Comparison of ENCODE assay signal across 12 mouse cellular contexts in the genomic region with DNA sequence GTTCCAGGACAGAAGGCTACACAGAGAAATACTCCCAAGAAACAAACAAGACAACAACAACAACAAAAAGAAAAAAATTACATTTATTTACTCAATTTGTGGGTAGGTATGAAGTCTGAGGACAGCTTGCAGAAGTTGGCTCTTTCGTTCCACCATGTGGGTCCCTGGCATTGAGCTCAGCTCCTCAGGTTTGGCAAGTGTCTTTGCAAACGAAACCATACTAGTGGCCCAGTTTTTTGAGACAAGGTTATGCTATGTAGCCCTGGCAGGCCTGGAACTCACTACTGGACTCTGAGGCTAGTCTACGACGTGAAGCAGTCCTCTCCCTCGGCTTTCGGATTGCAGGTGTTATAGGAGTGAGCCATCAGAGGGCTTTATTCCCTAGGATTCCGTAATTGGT. TPM values are rescaled to one million over a fixed set of nuclear protein-coding genes. Genes with fewer than 3 reads are reported as not detected.
DNase-seq lines count a peak whose midpoint lies in the region; ATAC-seq and TF ChIP-seq lines count a peak whose summit lies in the region.
"Had no signal": no experiment of that assay in that cellular context is flagged by ENCODE, and none has a peak within 500 bp of the region (broad histone marks: within the 10 kb centered on the region; RNA-seq: fewer than 3 reads in every experiment).

No protein-coding gene starts in this region.

- DNase-seq in cerebellum, postnatal 10 days = peak; percentile 65 to 67
- DNase-seq in cerebellum, adult 18-20 months = no peak
- no peak for DNase-seq in intestine, embryonic 14.5 days (ENCODE audit: low spot score)
- no peak for DNase-seq in lung, postnatal 14 days
- DNase-seq in ovary, postnatal 36 days (ENCODE audit: low spot score) = no peak
- DNase-seq: thymus, postnatal 4 days had no signal

- whole genome bisulfite sequencing in intestine, embryonic 14.5 days = 50% methylated on average over 7 of the region's 7 CpGs
- WGBS in intestine, postnatal 0 days = 63% methylated on average over 7 of the region's 7 CpGs
- WGBS in lung, embryonic 16.5 days = 37% methylated on average over 7 of the region's 7 CpGs

- no peak for TF ChIP-seq CTCF in intestine, postnatal 0 days (IDR thresholded peaks at IDR 0.05; ENCODE audit: low read depth)

- peaks cover 20% of the 10 kb centered on the region for H3K4me1 ChIP-seq in intestine, embryonic 14.5 days (replicated peaks; ENCODE audit: control insufficient read depth, insufficient read depth, low read length)
- H3K4me1 ChIP-seq in intestine, postnatal 0 days (replicated peaks; ENCODE audit: control insufficient read depth, insufficient read depth, low read length) = peaks cover 7% of the 10 kb centered on the region; the same call in 1 of the 2 replicates
- H3K4me1 ChIP-seq in lung, embryonic 16.5 days (replicated peaks; ENCODE audit: control insufficient read depth, insufficient read depth, low read length) = peaks cover 22% of the 10 kb centered on the region

- no peak overlapping the region for H3K9ac ChIP-seq in intestine, embryonic 14.5 days (ENCODE audit: low read length)
- H3K9ac ChIP-seq in intestine, postnatal 0 days (ENCODE audit: low read depth, low read length) = no peak overlapping the region
- H3K9ac ChIP-seq in lung, embryonic 16.5 days (ENCODE audit: low read length) = 0 out of 2 replicates have a peak overlapping the region, but pooled peaks have one; percentile 6
- H3K9ac ChIP-seq: lung, embryonic 15.5 days had no signal

- no peak overlapping the region for H3K4me3 ChIP-seq in intestine, embryonic 14.5 days (ENCODE audit: low read depth, low read length)
- no peak overlapping the region for H3K4me3 ChIP-seq in intestine, postnatal 0 days (ENCODE audit: low read depth, low read length)
- H3K4me3 ChIP-seq in lung, embryonic 16.5 days (ENCODE audit: low read length) = no peak overlapping the region
- H3K4me3 ChIP-seq in myocyte = no peak overlapping the region
- H3K4me3 ChIP-seq: lung, embryonic 15.5 days; midbrain, embryonic 10.5 days had no signal

- H3K4me2 ChIP-seq in intestine, embryonic 14.5 days (ENCODE audit: low read length) = 0 out of 2 replicates have a peak overlapping the region, but pooled peaks have one; percentile 8
- H3K4me2 ChIP-seq in intestine, postnatal 0 days (replicated peaks; ENCODE audit: low read depth) = no peak overlapping the region
- H3K4me2 ChIP-seq in lung, embryonic 16.5 days (ENCODE audit: low read depth, low read length) = no peak overlapping the region
- peak overlapping the region; percentile 57 for H3K4me2 ChIP-seq in myocyte (ENCODE audit: low read depth)

- H3K27ac ChIP-seq in intestine, embryonic 14.5 days (ENCODE audit: low read depth) = no peak overlapping the region
- H3K27ac ChIP-seq in intestine, postnatal 0 days (ENCODE audit: low read depth, low read length) = no peak overlapping the region
- peak overlapping the region; percentile 18; the same call in 1 of the 2 replicates for H3K27ac ChIP-seq in lung, embryonic 16.5 days (ENCODE audit: low read length)
- H3K27ac ChIP-seq: hindbrain, postnatal 0 days; midbrain, embryonic 10.5 days had no signal

- H3K27me3 ChIP-seq in intestine, embryonic 14.5 days (replicated peaks; ENCODE audit: control insufficient read depth, insufficient read depth, low read length) = no peaks in the 10 kb centered on the region
- no peaks in the 10 kb centered on the region for H3K27me3 ChIP-seq in intestine, postnatal 0 days (replicated peaks; ENCODE audit: control insufficient read depth, insufficient read depth, low read length)
- no peaks in the 10 kb centered on the region for H3K27me3 ChIP-seq in lung, embryonic 16.5 days (ENCODE audit: control insufficient read depth, insufficient read depth, low read depth, low read length)
- H3K27me3 ChIP-seq in myocyte (ENCODE audit: control insufficient read depth, insufficient read depth, insufficient read length) = no peaks in the 10 kb centered on the region
- H3K27me3 ChIP-seq: lung, embryonic 15.5 days had no signal

- no peak overlapping the region for H3ac ChIP-seq in myocyte (ENCODE audit: control insufficient read depth, insufficient read length)

- no peaks in the 10 kb centered on the region for H3K36me3 ChIP-seq in intestine, embryonic 14.5 days (ENCODE audit: control insufficient read depth, insufficient read depth, low read length)
- no peaks in the 10 kb centered on the region for H3K36me3 ChIP-seq in intestine, postnatal 0 days (ENCODE audit: control insufficient read depth, insufficient read depth)
- no peaks in the 10 kb centered on the region for H3K36me3 ChIP-seq in lung, embryonic 16.5 days (ENCODE audit: control insufficient read depth, insufficient read depth, low read length)
- H3K36me3 ChIP-seq in myocyte (ENCODE audit: control insufficient read depth, insufficient read depth) = no peaks in the 10 kb centered on the region
- H3K36me3 ChIP-seq: lung, embryonic 15.5 days; midbrain, embryonic 10.5 days had no signal

- H3K79me2 ChIP-seq in myocyte (ENCODE audit: control insufficient read depth, insufficient read depth) = no peaks in the 10 kb centered on the region

- no peaks in the 10 kb centered on the region for H3K9me3 ChIP-seq in intestine, embryonic 14.5 days (ENCODE audit: control insufficient read depth, low read length)
- no peaks in the 10 kb centered on the region for H3K9me3 ChIP-seq in intestine, postnatal 0 days (ENCODE audit: control insufficient read depth)
- H3K9me3 ChIP-seq in lung, embryonic 16.5 days (ENCODE audit: control insufficient read depth, low read length) = 0 out of 2 replicates have a peak, but pooled peaks cover 3% of the 10 kb centered on the region
- H3K9me3 ChIP-seq: lung, embryonic 15.5 days; midbrain, embryonic 10.5 days had no signal

- no peak for ATAC-seq in intestine, embryonic 14.5 days (replicated peaks; ENCODE audit: low FRiP score, low TSS enrichment, low read depth)
- no peak for ATAC-seq in intestine, postnatal 0 days
- ATAC-seq in lung, embryonic 16.5 days (ENCODE audit: low read depth) = no peak

- TF ChIP-seq POLR2A in myocyte (IDR thresholded peaks at IDR 0.05; ENCODE audit: insufficient read length, low read depth) = no peak

TF ChIP-seq in myocyte, 11 proteins besides CTCF, POLR2A, EP300 and RAD21:
- TF ChIP-seq TCF3 (IDR thresholded peaks at IDR 0.05; ENCODE audit: insufficient read length, low read depth) = no peak
- no peak for TF ChIP-seq SRF (IDR thresholded peaks at IDR 0.05; ENCODE audit: control insufficient read depth, insufficient read length, low read depth)
- no peak for TF ChIP-seq E2F4 (IDR thresholded peaks at IDR 0.05; ENCODE audit: insufficient read depth)
- TF ChIP-seq TCF12 (IDR thresholded peaks at IDR 0.05; ENCODE audit: insufficient read depth, poor library complexity, severe bottlenecking) = no peak
- no peak for TF ChIP-seq USF1 (IDR thresholded peaks at IDR 0.05; ENCODE audit: low read depth)
- no peak for TF ChIP-seq MYOD1 (IDR thresholded peaks at IDR 0.05; ENCODE audit: control insufficient read depth in 1 of 3, insufficient read length in 2 of 3, low read depth in 2 of 3)
- no peak for TF ChIP-seq MAX (IDR thresholded peaks at IDR 0.05; ENCODE audit: low read depth)
- TF ChIP-seq MYOG (IDR thresholded peaks at IDR 0.05; ENCODE audit: control insufficient read depth in 1 of 3, insufficient read depth in 1 of 3, insufficient read length in 2 of 3, low read depth in 2 of 3) = no peak
- TF ChIP-seq REST (IDR thresholded peaks at IDR 0.05; ENCODE audit: insufficient read depth, insufficient read length) = no peak
- no peak for TF ChIP-seq POLR2AphosphoS2 (IDR thresholded peaks at IDR 0.05; ENCODE audit: insufficient read length, low read depth)
- no peak for TF ChIP-seq CEBPB (IDR thresholded peaks at IDR 0.05; ENCODE audit: insufficient read depth, poor library complexity, severe bottlenecking)

RNA-seq across cellular contexts. Expression of a gene that starts 32.7 kb away (rescaled TPM):
- 28.3 and 35.3 TPM in 2 replicates for polyA plus RNA-seq in intestine, embryonic 14.5 days (2014; fragmentation: Nextera tagmentation; extraction: Ambion mirVana)
- 11.6 and 14.1 TPM in 2 replicates for polyA plus RNA-seq in intestine, postnatal 0 days (2015; fragmentation: Nextera tagmentation; extraction: Ambion mirVana)
- 26.2 and 32.1 TPM in 2 replicates for polyA plus RNA-seq in lung, embryonic 16.5 days (2015; fragmentation: Nextera tagmentation; extraction: Ambion mirVana)
- 19.1 TPM for polyA plus RNA-seq in myocyte (2012; fragmentation: generic; extraction: Trizol)

RNA-seq across cellular contexts. Expression of a gene that starts 34.6 kb away (rescaled TPM):
- 7.8 and 8.3 TPM in 2 replicates for polyA plus RNA-seq in intestine, embryonic 14.5 days (2014; fragmentation: Nextera tagmentation; extraction: Ambion mirVana)
- polyA plus RNA-seq in intestine, postnatal 0 days (2015; fragmentation: Nextera tagmentation; extraction: Ambion mirVana) = 6.3 and 7.8 TPM in 2 replicates
- 6.8 and 7.4 TPM in 2 replicates for polyA plus RNA-seq in lung, embryonic 16.5 days (2015; fragmentation: Nextera tagmentation; extraction: Ambion mirVana)
- 7.7 TPM for polyA plus RNA-seq in myocyte (2012; fragmentation: generic; extraction: Trizol)

Comparison
In these comparisons a context has a peak if more than half of its experiments do, and no peak if none do; other contexts are left out.
1. DNase-seq: peak in cerebellum, postnatal 10 days (2 of 2); none in cerebellum, adult 18-20 months (0 of 2), intestine, embryonic 14.5 days (single experiment), lung, postnatal 14 days (single experiment) and ovary, postnatal 36 days (single experiment).
2. H3K4me2 ChIP-seq: peak in intestine, embryonic 14.5 days (single experiment) and myocyte (single experiment); none in intestine, postnatal 0 days (single experiment) and lung, embryonic 16.5 days (single experiment).